Mouse (Mus musculus) limb, embryonic 15.5 days (tissue): Measurements from ENCODE around the gene Olfr552. TPM values are rescaled to one million over a fixed set of nuclear protein-coding genes. Genes with fewer than 3 reads are reported as not detected.

Experiments
- ATAC-seq: fragments of 200-750 bp; cut with Nextera tagmentation; 2 replicates; pipeline ENCODE4 v1.8.0; 2017; ENCODE audit warnings: low read depth, moderate TSS enrichment; ENCODE audit not compliant: insufficient number of reproducible peaks, low FRiP score, low TSS enrichment
- H3K27ac ChIP-seq: fragments of 300-500 bp; sonication (generic); 2 replicates; pipeline ENCODE4 v1.5.1; 2015; ENCODE audit warnings: moderate library complexity, mild to moderate bottlenecking, inconsistent platforms
- H3K27me3 ChIP-seq: fragments of 300-500 bp; sonication (generic); 2 replicates; pipeline ENCODE4 v1.6.1; 2015; ENCODE audit warnings: inconsistent platforms
- H3K36me3 ChIP-seq: fragments of 300-500 bp; sonication (generic); 2 replicates; pipeline ENCODE4 v1.6.1; 2015; ENCODE audit warnings: inconsistent platforms
- H3K4me1 ChIP-seq: fragments of 300-500 bp; sonication (generic); 2 replicates; pipeline ENCODE4 v1.6.1; 2015; ENCODE audit warnings: inconsistent platforms
- H3K4me2 ChIP-seq: fragments of 300-500 bp; sonication (generic); 2 replicates; pipeline ENCODE4 v1.6.1; 2015; ENCODE audit warnings: mild to moderate bottlenecking, inconsistent platforms
- H3K4me3 ChIP-seq: fragments of 300-500 bp; sonication (generic); 2 replicates; pipeline ENCODE4 v1.5.1; 2015; ENCODE audit warnings: mild to moderate bottlenecking, inconsistent platforms
- H3K9ac ChIP-seq: fragments of 300-500 bp; sonication (generic); 2 replicates; pipeline ENCODE4 v1.6.1; 2015; ENCODE audit warnings: inconsistent platforms
- H3K9me3 ChIP-seq: fragments of 300-500 bp; sonication (generic); 2 replicates; pipeline ENCODE4 v1.6.1; 2016; ENCODE audit warnings: inconsistent platforms
- WGBS: fragments of 180-500 bp; shearing (Covaris S2); methylation state at CpG from one replicate; pipeline ENCODE4 v1.1.7; 2015; 5-methylcytosine and 5-hydroxymethylcytosine counted together
- polyA plus RNA-seq: library from polyadenylated mRNA; unstranded; fragments of >200 nt; fragmentation: Nextera tagmentation; extraction: Ambion mirVana; gene quantifications from 2 replicates; pipeline ENCODE4 v1.2.1, GENCODE M21; 2015

Gene Olfr552
- polyA plus RNA-seq: not detected in 2 replicates

DNA sequence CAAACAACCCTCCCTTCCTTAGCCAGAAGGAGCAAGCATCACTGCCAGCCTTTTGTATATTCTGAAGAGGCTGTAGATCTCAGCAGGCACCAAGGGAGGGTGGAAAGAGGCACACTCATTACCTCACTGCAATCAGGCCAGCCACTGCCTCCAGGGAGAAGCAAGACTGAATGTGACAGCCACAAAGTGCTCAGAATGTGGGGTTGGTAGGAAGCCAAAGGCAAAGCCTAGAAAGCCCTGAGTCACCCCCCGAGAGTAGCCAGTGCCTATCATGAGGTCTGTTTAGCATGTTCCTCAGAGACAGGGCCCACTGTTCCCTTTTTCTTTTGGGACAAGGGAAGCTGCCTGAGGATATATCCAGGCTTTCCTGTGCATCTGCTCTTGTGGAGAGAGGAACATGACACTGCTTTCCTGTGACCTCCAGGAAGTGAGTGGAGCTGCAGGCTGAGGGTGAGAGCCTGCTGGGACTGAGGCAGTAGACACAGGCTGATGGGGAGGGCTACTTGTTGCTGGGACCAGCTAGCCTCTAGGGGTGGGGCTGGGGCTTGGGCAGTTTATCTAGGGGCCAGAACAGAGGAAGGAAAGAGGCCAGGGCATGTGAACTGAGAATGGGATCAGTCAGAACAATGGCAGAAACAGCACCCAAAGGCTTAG is at the start of gene Olfr552:
TSS of gene Olfr552 (plus strand) at position 393 of the 654 bp plus-strand sequence.
- 52% methylated on average over 1 of the region's 1 CpGs for WGBS
- Histone ChIP-seq H3K9ac (no peak within 1 kb of the TSS), H3K9me3 (no peaks in the 10 kb centered on the region), H3K27ac (no peak within 1 kb of the TSS), H3K27me3 (no peaks in the 10 kb centered on the region), H3K36me3 (no peaks in the 10 kb centered on the region), H3K4me2 (no peak within 1 kb of the TSS), H3K4me1 (no peaks in the 10 kb centered on the region), H3K4me3 (no peak within 1 kb of the TSS)
- ATAC-seq: no peak

GRCm38 (mm10) chr7:102549570-102549969 is 48.0 kb upstream of the Olfr552 start, which contains the start of gene Olfr549:
TSS of gene Olfr549 (plus strand) at chr7:102549870.
- H3K4me1 ChIP-seq: no peaks in the 10 kb centered on the region
- WGBS: 81% methylated on average over 3 of the region's 3 CpGs
- ATAC-seq: no peak
- no peaks in the 10 kb centered on the region for H3K9me3 ChIP-seq
- no peak within 1 kb of the TSS for H3K27ac ChIP-seq
- H3K27me3 ChIP-seq: no peaks in the 10 kb centered on the region
- no peaks in the 10 kb centered on the region for H3K36me3 ChIP-seq
- H3K4me3 ChIP-seq: no peak within 1 kb of the TSS
- no peak within 1 kb of the TSS for H3K4me2 ChIP-seq
- H3K9ac ChIP-seq: no peak within 1 kb of the TSS

GRCm38 (mm10) chr7:102553279-102553678 is 44.3 kb upstream of the Olfr552 start:
- Histone ChIP-seq H3K4me3 (no peak overlapping the region), H3K27ac (no peak overlapping the region), H3K27me3 (no peaks in the 10 kb centered on the region), H3K9me3 (no peaks in the 10 kb centered on the region), H3K4me2 (no peak overlapping the region), H3K36me3 (no peaks in the 10 kb centered on the region), H3K4me1 (no peaks in the 10 kb centered on the region), H3K9ac (no peak overlapping the region)
- whole genome bisulfite sequencing: 68% methylated on average over 3 of the region's 3 CpGs
- ATAC-seq: no peak

- peak; percentile 83 for ATAC-seq
- Histone ChIP-seq H3K27ac (peak within 1 kb of the TSS; percentile 24; the same call in 1 of the 2 replicates), H3K4me2 (peak within 1 kb of the TSS; percentile 55), H3K27me3 (no peaks in the 10 kb centered on the region), H3K36me3 (no peaks in the 10 kb centered on the region), H3K9ac (peak within 1 kb of the TSS; percentile 31), H3K9me3 (no peaks in the 10 kb centered on the region), H3K4me3 (peak within 1 kb of the TSS; percentile 45), H3K4me1 (peaks cover 8% of the 10 kb centered on the region; the same call in 1 of the 2 replicates)
- 17% methylated on average over 10 of the region's 10 CpGs for WGBS
These were observed 32.3 kb upstream of the Olfr552 start, which contains the start of gene Trim21 for GRCm38 (mm10) chr7:102564999-102565997. TSS of gene Trim21 (minus strand) at chr7:102565486.

GRCm38 (mm10) chr7:102566219-102566618 is 31.4 kb upstream of the Olfr552 start:
- no peak overlapping the region for H3K4me3 ChIP-seq
- H3K27ac ChIP-seq: no peak overlapping the region
- no peak for ATAC-seq
- H3K36me3 ChIP-seq: no peaks in the 10 kb centered on the region
- H3K9me3 ChIP-seq: no peaks in the 10 kb centered on the region
- no peak overlapping the region for H3K9ac ChIP-seq
- no peaks in the 10 kb centered on the region for H3K27me3 ChIP-seq
- WGBS: 89% methylated on average over 4 of the region's 4 CpGs
- H3K4me2 ChIP-seq: no peak overlapping the region
- H3K4me1 ChIP-seq: peaks cover 8% of the 10 kb centered on the region; the same call in 1 of the 2 replicates

DNA sequence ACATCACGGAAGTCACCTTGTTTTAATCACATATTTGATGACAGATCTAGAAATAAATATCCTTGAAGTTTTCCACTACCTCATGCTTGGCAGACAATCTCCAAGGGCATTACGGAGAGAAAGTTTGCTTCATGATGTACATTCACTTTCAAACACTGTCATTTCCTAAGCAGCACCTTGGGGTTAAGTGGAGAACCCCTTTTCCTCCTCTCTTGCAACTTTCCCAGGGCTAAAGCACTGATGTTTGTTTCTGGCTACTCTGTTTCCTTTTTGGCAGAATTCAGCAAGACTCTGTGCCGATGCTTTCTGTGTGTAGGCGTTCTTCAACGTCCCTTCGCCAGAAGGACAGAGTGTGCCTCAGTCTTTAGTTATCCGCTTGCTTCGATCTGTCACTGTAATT is 26.4 kb upstream of the Olfr552 start, which contains the start of gene Olfr550:
TSS of gene Olfr550 (plus strand) at position 301 of the 400 bp plus-strand sequence.
- Histone ChIP-seq H3K27me3 (no peaks in the 10 kb centered on the region), H3K9me3 (no peaks in the 10 kb centered on the region), H3K9ac (no peak within 1 kb of the TSS), H3K27ac (no peak within 1 kb of the TSS), H3K4me3 (no peak within 1 kb of the TSS), H3K4me2 (no peak within 1 kb of the TSS), H3K4me1 (no peaks in the 10 kb centered on the region), H3K36me3 (no peaks in the 10 kb centered on the region)
- ATAC-seq: no peak
- WGBS: 86% methylated on average over 8 of the region's 8 CpGs

- no peaks in the 10 kb centered on the region for H3K36me3 ChIP-seq
- H3K27me3 ChIP-seq: no peaks in the 10 kb centered on the region
- H3K4me2 ChIP-seq: no peak overlapping the region
- ATAC-seq: no peak
- H3K27ac ChIP-seq: no peak overlapping the region
- no peaks in the 10 kb centered on the region for H3K9me3 ChIP-seq
- H3K9ac ChIP-seq: no peak overlapping the region
- H3K4me1 ChIP-seq: no peaks in the 10 kb centered on the region
- WGBS: 84% methylated on average over 3 of the region's 3 CpGs
- no peak overlapping the region for H3K4me3 ChIP-seq
These were observed 24.3 kb upstream of the Olfr552 start for GRCm38 (mm10) chr7:102573174-102573830.

- H3K27me3 ChIP-seq: no peaks in the 10 kb centered on the region
- no peak for ATAC-seq
- H3K4me3 ChIP-seq: no peak overlapping the region
- H3K36me3 ChIP-seq: no peaks in the 10 kb centered on the region
- H3K9ac ChIP-seq: no peak overlapping the region
- no peaks in the 10 kb centered on the region for H3K9me3 ChIP-seq
- no peak overlapping the region for H3K27ac ChIP-seq
- 69% methylated on average over 6 of the region's 6 CpGs for WGBS
- no peak overlapping the region for H3K4me2 ChIP-seq
- no peaks in the 10 kb centered on the region for H3K4me1 ChIP-seq
These were observed 21.6 kb upstream of the Olfr552 start for GRCm38 (mm10) chr7:102575998-102576397.

GRCm38 (mm10) chr7:102591786-102592185 is 5.8 kb upstream of the Olfr552 start, which contains the start of gene Olfr551:
TSS of gene Olfr551 (minus strand) at chr7:102591886.
- WGBS: 91% methylated on average over 3 of the region's 3 CpGs
- no peaks in the 10 kb centered on the region for H3K9me3 ChIP-seq
- no peaks in the 10 kb centered on the region for H3K4me1 ChIP-seq
- no peak within 1 kb of the TSS for H3K9ac ChIP-seq
- ATAC-seq: no peak
- no peak within 1 kb of the TSS for H3K4me3 ChIP-seq
- no peaks in the 10 kb centered on the region for H3K36me3 ChIP-seq
- no peak within 1 kb of the TSS for H3K4me2 ChIP-seq
- H3K27me3 ChIP-seq: no peaks in the 10 kb centered on the region
- H3K27ac ChIP-seq: no peak within 1 kb of the TSS

DNA sequence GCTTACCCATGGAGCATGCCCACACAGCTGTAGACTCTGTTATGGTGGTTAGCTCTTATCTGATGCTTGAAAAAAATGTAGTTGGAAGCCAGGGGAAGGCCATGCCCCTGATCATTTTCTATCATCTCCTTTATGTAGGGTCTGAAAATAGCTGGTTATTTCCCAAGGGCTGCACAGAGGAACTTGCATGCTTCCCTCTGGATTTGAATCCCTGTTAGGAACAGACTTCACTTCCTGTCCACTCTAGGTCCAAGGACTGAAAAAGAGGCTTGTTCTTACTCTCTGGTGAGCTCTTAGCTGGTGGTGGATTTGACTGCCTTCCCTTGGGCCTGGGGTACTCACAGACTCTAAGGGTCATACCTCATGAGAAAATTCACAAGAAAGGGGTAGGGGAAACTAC is 20.5 kb downstream of the Olfr552 start, which contains the start of gene Olfr553:
TSS of gene Olfr553 (minus strand) at position 101 of the 400 bp plus-strand sequence.
- no peak within 1 kb of the TSS for H3K4me3 ChIP-seq
- H3K4me2 ChIP-seq: no peak within 1 kb of the TSS
- no peaks in the 10 kb centered on the region for H3K9me3 ChIP-seq
- no peaks in the 10 kb centered on the region for H3K36me3 ChIP-seq
- H3K4me1 ChIP-seq: no peaks in the 10 kb centered on the region
- no peaks in the 10 kb centered on the region for H3K27me3 ChIP-seq
- no peak within 1 kb of the TSS for H3K9ac ChIP-seq
- ATAC-seq: no peak
- H3K27ac ChIP-seq: no peak within 1 kb of the TSS

DNA sequence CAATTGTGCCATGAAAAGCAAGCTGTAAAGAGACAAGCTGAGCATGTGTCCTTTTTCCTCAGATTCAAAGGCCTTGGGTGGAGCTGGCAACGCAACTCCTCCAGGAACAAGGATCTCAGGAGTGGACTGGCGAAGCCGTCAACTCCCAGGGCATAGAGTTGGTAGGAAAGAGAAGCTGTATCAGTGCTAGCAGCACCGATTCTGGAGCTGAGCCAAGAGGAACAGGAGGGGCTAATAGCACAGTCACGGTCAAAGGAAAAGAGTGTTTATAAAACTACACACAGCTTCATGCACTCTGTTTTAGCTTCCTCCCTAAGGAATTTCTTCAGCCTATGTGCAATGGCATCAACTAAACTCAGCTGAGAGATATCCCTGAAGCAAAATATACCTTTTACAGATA is 22.0 kb downstream of the Olfr552 start:
- no peak overlapping the region for H3K27ac ChIP-seq
- H3K4me3 ChIP-seq: no peak overlapping the region
- ATAC-seq: no peak
- H3K4me2 ChIP-seq: no peak overlapping the region
- H3K9me3 ChIP-seq: no peaks in the 10 kb centered on the region
- WGBS: 49% methylated on average over 5 of the region's 5 CpGs
- no peaks in the 10 kb centered on the region for H3K27me3 ChIP-seq
- H3K9ac ChIP-seq: no peak overlapping the region
- no peaks in the 10 kb centered on the region for H3K4me1 ChIP-seq
- no peaks in the 10 kb centered on the region for H3K36me3 ChIP-seq
